Mouse (Mus musculus): Measurements from ENCODE around the gene 4930452B06Rik. TPM values are rescaled to one million over a fixed set of nuclear protein-coding genes. Genes with fewer than 3 reads are reported as not detected.

4930452B06Rik gene
- total and polyA plus RNA-seq, 3 experiments = not detected

GRCm38 (mm10) chr14:8549108-8549507 lies 116.9 kb downstream of the 4930452B06Rik start:
- Histone ChIP-seq H3K9me3 (replicated peaks; ENCODE audit: low read length) (peaks cover 3% of the 10 kb centered on the region), H3K27ac (ENCODE audit: insufficient read depth, low read depth) (no peak overlapping the region), H3K4me1 (ENCODE audit: control insufficient read depth in 1 of 2, insufficient read depth in 2 of 2) (no peaks in the 10 kb centered on the region), H3K4me2 (ENCODE audit: insufficient read depth, low read depth, poor library complexity, severe bottlenecking) (no peak overlapping the region), H3K36me3 (replicated peaks in 1 of 2; ENCODE audit: control insufficient read depth in 1 of 2, insufficient read depth in 1 of 2, low read length in 1 of 2) (no peaks in the 10 kb centered on the region), H3K9ac (ENCODE audit: insufficient read depth, low read depth) (no peak overlapping the region), H3K79me2 (replicated peaks; ENCODE audit: control insufficient read depth, extremely low read depth, insufficient read depth, poor library complexity, severe bottlenecking) (no peaks in the 10 kb centered on the region), H3K4me3 (replicated peaks in 1 of 3; ENCODE audit: low read depth in 2 of 3, low read length in 2 of 3, poor library complexity in 1 of 3) (no peak overlapping the region), H3K27me3 (replicated peaks) (no peaks in the 10 kb centered on the region)
- TF ChIP-seq ELF1 (IDR thresholded peaks at IDR 0.05; ENCODE audit: low read depth, low read length) (no peak), CHD1 (IDR thresholded peaks at IDR 0.05; ENCODE audit: low read depth, low read length) (no peak), KAT2A (IDR thresholded peaks at IDR 0.05; ENCODE audit: insufficient replicate concordance, low read length) (no peak), RCOR1 (conservative IDR thresholded peaks at IDR 0.05; ENCODE audit: low read depth, low read length) (no peak), POLR2A (IDR thresholded peaks at IDR 0.05; ENCODE audit: low read depth, low read length) (no peak), NRF1 (IDR thresholded peaks at IDR 0.05; ENCODE audit: low read depth, low read length) (no peak), MEF2A (IDR thresholded peaks at IDR 0.05; ENCODE audit: borderline replicate concordance, low read depth, low read length) (no peak), MAFK (IDR thresholded peaks at IDR 0.05; ENCODE audit: insufficient replicate concordance, low read length) (no peak), RAD21 (IDR thresholded peaks at IDR 0.05; ENCODE audit: low read depth, low read length) (no peak), ETS1 (conservative IDR thresholded peaks at IDR 0.05; ENCODE audit: low read depth, low read length) (no peak), EP300 (IDR thresholded peaks at IDR 0.05; ENCODE audit: low read length) (no peak), GABPA (IDR thresholded peaks at IDR 0.05; ENCODE audit: insufficient replicate concordance, low read depth, low read length) (no peak), CTCF (conservative IDR thresholded peaks at IDR 0.05 in 1 of 2, IDR thresholded peaks at IDR 0.05 in 1 of 2; ENCODE audit: low read depth in 2 of 2, low read length in 2 of 2) (no peak), USF1 (IDR thresholded peaks at IDR 0.05; ENCODE audit: low read depth, low read length) (no peak)
- in situ Hi-C loops (cut with MboI; ENCODE audit: low pct_ligation_motif_present, low pct_unique_long_range_greater_than_20kb, low sequenced_read_pairs) (loop anchor here (25.0 kb wide), 1 partner anchor 162 kb away; the partner anchor contains the start of gene Oit1), dilution Hi-C loops (cut with MboI; ENCODE audit: extremely low pct_ligation_motif_present, extremely low pct_unique_long_range_greater_than_20kb, low sequenced_read_pairs) (no loop called here)
- DNase-seq (ENCODE audit: extremely low read depth) = no peak

DNA sequence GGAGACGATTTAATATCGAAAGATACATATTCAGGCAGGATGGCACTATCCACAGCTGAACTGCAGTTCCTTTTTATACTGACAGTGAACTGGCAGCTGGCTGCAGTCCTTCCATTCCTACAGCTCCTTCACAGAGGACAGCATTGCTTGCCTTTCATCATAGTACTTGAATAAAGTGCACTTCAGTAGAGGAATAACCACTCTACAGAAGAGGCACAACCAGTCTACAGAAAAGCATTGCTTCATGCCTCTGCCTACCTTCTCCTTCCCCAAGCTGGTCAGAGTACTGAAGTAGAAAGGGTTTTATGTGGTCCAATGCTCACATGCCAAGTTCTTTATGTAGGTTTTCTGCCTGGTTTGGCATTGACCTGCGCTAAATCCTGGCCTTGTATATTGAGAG lies 130.0 kb downstream of the 4930452B06Rik start:
- Histone ChIP-seq H3K27me3 (replicated peaks) (no peaks in the 10 kb centered on the region), H3K4me1 (ENCODE audit: control insufficient read depth in 1 of 2, insufficient read depth in 2 of 2) (peaks cover 0 to 8% of the 10 kb centered on the region in 2 experiments; a peak in 2 of 4 replicates), H3K4me2 (ENCODE audit: insufficient read depth, low read depth, poor library complexity, severe bottlenecking) (no peak overlapping the region), H3K4me3 (replicated peaks in 1 of 3; ENCODE audit: low read depth in 2 of 3, low read length in 2 of 3, poor library complexity in 1 of 3) (no peak overlapping the region), H3K79me2 (replicated peaks; ENCODE audit: control insufficient read depth, extremely low read depth, insufficient read depth, poor library complexity, severe bottlenecking) (no peaks in the 10 kb centered on the region), H3K27ac (ENCODE audit: insufficient read depth, low read depth) (no peak overlapping the region), H3K36me3 (replicated peaks in 1 of 2; ENCODE audit: control insufficient read depth in 1 of 2, insufficient read depth in 1 of 2, low read length in 1 of 2) (no peaks in the 10 kb centered on the region), H3K9ac (ENCODE audit: insufficient read depth, low read depth) (no peak overlapping the region), H3K9me3 (replicated peaks; ENCODE audit: low read length) (no peaks in the 10 kb centered on the region)
- TF ChIP-seq PAX5 (IDR thresholded peaks at IDR 0.05; ENCODE audit: low read length) = no peak
- TF ChIP-seq POLR2A (IDR thresholded peaks at IDR 0.05; ENCODE audit: low read depth, low read length) = no peak
- no peak for TF ChIP-seq ZMIZ1 (IDR thresholded peaks at IDR 0.05; ENCODE audit: low read depth, low read length)
- TF ChIP-seq ZNF384 (IDR thresholded peaks at IDR 0.05; ENCODE audit: low read depth, low read length) = no peak
- TF ChIP-seq KAT2A (IDR thresholded peaks at IDR 0.05; ENCODE audit: insufficient replicate concordance, low read length) = no peak
- no peak for TF ChIP-seq ELF1 (IDR thresholded peaks at IDR 0.05; ENCODE audit: low read depth, low read length)
- TF ChIP-seq RAD21 (IDR thresholded peaks at IDR 0.05; ENCODE audit: low read depth, low read length) = no peak
- no peak for TF ChIP-seq MYC (IDR thresholded peaks at IDR 0.05; ENCODE audit: low read depth, low read length)
- no peak for TF ChIP-seq ZC3H11A (IDR thresholded peaks at IDR 0.05; ENCODE audit: low read depth, low read length)
- no peak for TF ChIP-seq CTCF (conservative IDR thresholded peaks at IDR 0.05 in 1 of 2, IDR thresholded peaks at IDR 0.05 in 1 of 2; ENCODE audit: low read depth in 2 of 2, low read length in 2 of 2)
- no peak for TF ChIP-seq ETS1 (conservative IDR thresholded peaks at IDR 0.05; ENCODE audit: low read depth, low read length)
- no peak for TF ChIP-seq MAZ (IDR thresholded peaks at IDR 0.05; ENCODE audit: low read depth, low read length)
- TF ChIP-seq JUND (conservative IDR thresholded peaks at IDR 0.05; ENCODE audit: low read depth, low read length) = no peak
- in situ Hi-C loops (cut with MboI; ENCODE audit: low pct_ligation_motif_present, low pct_unique_long_range_greater_than_20kb, low sequenced_read_pairs) = loop anchor here (25.0 kb wide), 1 partner anchor 149 kb away; the partner anchor contains the start of gene Oit1
- no peak for DNase-seq (ENCODE audit: extremely low read depth)
- dilution Hi-C loops (cut with MboI; ENCODE audit: extremely low pct_ligation_motif_present, extremely low pct_unique_long_range_greater_than_20kb, low sequenced_read_pairs) = no loop called here
